Mouse (Mus musculus) C2C12 (cell line): ENCODE measurements around the gene Zfp296. TPM values are rescaled to one million over a fixed set of nuclear protein-coding genes. Genes with fewer than 3 reads are reported as not detected.

Experiments
- H3K27me3 ChIP-seq: one replicate; pipeline ENCODE4 v1.6.1; 2011; ENCODE audit not compliant: control insufficient read depth, insufficient read depth, insufficient read length
- H3K36me3 ChIP-seq: one replicate; pipeline ENCODE4 v1.6.1; 2011; ENCODE audit not compliant: control insufficient read depth, insufficient read depth
- H3K4me3 ChIP-seq: one replicate; pipeline ENCODE4 v1.5.1; 2011; ENCODE audit warnings: mild to moderate bottlenecking, control low read depth; ENCODE audit not compliant: poor library complexity, insufficient read depth, severe bottlenecking
- H3K79me2 ChIP-seq: one replicate; pipeline ENCODE4 v1.6.1; 2011; ENCODE audit not compliant: control insufficient read depth, insufficient read depth
- H3K79me3 ChIP-seq: one replicate; pipeline ENCODE4 v1.6.1; 2011; ENCODE audit warnings: low read depth, control low read depth
- H3ac ChIP-seq: one replicate; pipeline ENCODE3; 2011; ENCODE audit warnings: low read depth; ENCODE audit not compliant: control insufficient read depth, insufficient read length
- CEBPB ChIP-seq: IDR thresholded peaks from one replicate; pipeline ENCODE4 v1.6.1; 2011; ENCODE audit warnings: low read depth, mild to moderate bottlenecking, control low read depth, moderate library complexity
- CTCF ChIP-seq: IDR thresholded peaks from one replicate; pipeline ENCODE4 v1.5.1; 2011; ENCODE audit not compliant: control insufficient read depth, insufficient read depth, insufficient read length
- FOSL1 ChIP-seq: IDR thresholded peaks from one replicate; pipeline ENCODE4 v1.8.0; 2011; ENCODE audit warnings: mild to moderate bottlenecking, low read length; ENCODE audit not compliant: poor library complexity, insufficient read depth, severe bottlenecking
- MAX ChIP-seq: IDR thresholded peaks from one replicate; pipeline ENCODE4 v1.6.1; 2011; ENCODE audit warnings: mild to moderate bottlenecking, control low read depth
- MYOD1 ChIP-seq: IDR thresholded peaks from one replicate; pipeline ENCODE4 v1.6.1; 2011; ENCODE audit warnings: low read depth; ENCODE audit not compliant: control insufficient read depth, insufficient read length
- MYOG ChIP-seq: IDR thresholded peaks from one replicate; pipeline ENCODE4 v1.6.1; 2011; ENCODE audit not compliant: control insufficient read depth, insufficient read length; ENCODE audit errors: extremely low read depth
- USF1 ChIP-seq: IDR thresholded peaks from one replicate; pipeline ENCODE4 v1.6.1; 2011; ENCODE audit warnings: low read depth, mild to moderate bottlenecking, control low read depth, moderate library complexity
- polyA plus RNA-seq: library from polyadenylated mRNA; unstranded; fragments of >200 nt; fragmentation: generic; extraction: Trizol; gene quantifications from one replicate; pipeline ENCODE4 v1.2.1, GENCODE M21; 2012; ENCODE audit warnings: missing spikeins

The Zfp296 gene
- polyA plus RNA-seq, 1 experiment = 1.9 TPM

GRCm38 (mm10) chr7:19558965-19559364, 18.1 kb upstream of the Zfp296 start:
- no peak overlapping the region for H3K4me3 ChIP-seq
- peaks cover 4% of the 10 kb centered on the region for H3K36me3 ChIP-seq
- H3K79me3 ChIP-seq = peaks cover 63% of the 10 kb centered on the region

DNA sequence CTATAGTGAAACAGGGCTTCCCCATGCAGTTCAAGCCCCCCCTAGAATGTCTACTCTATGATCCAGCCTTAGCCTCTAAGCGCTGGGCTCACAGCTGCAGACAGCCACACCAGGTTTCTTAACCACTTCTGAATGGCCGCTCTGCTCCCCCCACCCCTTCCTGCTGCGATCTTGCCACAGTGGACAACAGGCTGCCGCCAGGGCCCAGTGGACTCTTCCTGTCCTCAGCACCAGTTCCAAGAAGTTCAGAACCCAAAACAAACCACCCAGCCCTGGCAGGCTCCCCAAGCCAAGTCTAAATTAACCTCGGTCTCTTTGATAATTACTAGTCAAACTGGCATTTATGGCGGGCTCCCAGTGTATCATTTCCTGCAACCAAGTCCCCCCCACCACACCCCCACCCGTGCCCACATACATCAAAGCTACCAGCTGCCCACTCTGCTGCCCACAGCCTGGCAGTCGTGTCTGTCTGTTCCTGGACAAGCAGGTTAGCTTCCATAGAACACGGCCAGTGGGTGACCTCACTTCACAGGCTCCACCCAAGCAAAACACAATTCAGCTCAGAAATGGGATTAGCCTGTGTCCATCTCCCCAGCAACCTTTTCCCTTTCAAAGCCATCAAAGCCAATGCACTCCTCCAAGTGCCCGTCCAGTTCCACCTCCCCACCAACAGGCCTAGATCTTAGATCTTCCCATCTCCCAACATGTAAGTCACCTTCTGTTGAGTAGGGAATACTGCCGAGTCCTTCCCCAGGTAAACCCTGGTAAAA, 16.4 kb upstream of the Zfp296 start:
- peak overlapping the region; percentile 83 for H3K4me3 ChIP-seq
- TF ChIP-seq MAX (no peak), CTCF (no peak), MYOG (no peak), MYOD1 (no peak), CEBPB (no peak), FOSL1 (no peak), USF1 (no peak)
- peaks cover 55% of the 10 kb centered on the region for H3K79me3 ChIP-seq
- H3K27me3 ChIP-seq = no peaks in the 10 kb centered on the region
- peak overlapping the region; percentile 93 for H3ac ChIP-seq
- H3K79me2 ChIP-seq = peaks cover 63% of the 10 kb centered on the region
- H3K36me3 ChIP-seq = peaks cover 15% of the 10 kb centered on the region

More at GRCm38 (mm10) chr7:19558965-19559364, 18.1 kb upstream of the Zfp296 start:
- no peaks in the 10 kb centered on the region for H3K27me3 ChIP-seq
- H3K79me2 ChIP-seq = peaks cover 76% of the 10 kb centered on the region
- no peak overlapping the region for H3ac ChIP-seq
- TF ChIP-seq MAX = no peak
- TF ChIP-seq MYOG = no peak

DNA sequence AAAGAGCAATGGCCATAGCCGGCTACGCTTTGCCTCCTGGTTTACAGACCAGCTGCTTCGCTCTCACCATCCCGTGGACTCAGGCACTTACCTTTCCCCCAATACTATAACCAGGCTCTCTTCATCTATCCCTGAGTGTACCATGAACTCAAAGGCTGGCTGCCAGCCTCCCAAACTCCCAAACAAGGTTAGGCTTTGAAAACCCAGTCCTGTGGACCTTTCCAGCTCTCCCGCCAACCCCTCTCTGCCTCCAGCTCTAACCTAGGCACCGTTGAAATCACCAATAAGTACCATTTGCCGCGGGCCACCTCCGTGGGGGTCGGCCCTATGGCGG, 15.7 kb upstream of the Zfp296 start:
- no peak for TF ChIP-seq FOSL1
- TF ChIP-seq USF1 = no peak
- TF ChIP-seq CEBPB = no peak
- TF ChIP-seq MYOG = no peak
- H3K79me3 ChIP-seq = peaks cover 52% of the 10 kb centered on the region

DNA sequence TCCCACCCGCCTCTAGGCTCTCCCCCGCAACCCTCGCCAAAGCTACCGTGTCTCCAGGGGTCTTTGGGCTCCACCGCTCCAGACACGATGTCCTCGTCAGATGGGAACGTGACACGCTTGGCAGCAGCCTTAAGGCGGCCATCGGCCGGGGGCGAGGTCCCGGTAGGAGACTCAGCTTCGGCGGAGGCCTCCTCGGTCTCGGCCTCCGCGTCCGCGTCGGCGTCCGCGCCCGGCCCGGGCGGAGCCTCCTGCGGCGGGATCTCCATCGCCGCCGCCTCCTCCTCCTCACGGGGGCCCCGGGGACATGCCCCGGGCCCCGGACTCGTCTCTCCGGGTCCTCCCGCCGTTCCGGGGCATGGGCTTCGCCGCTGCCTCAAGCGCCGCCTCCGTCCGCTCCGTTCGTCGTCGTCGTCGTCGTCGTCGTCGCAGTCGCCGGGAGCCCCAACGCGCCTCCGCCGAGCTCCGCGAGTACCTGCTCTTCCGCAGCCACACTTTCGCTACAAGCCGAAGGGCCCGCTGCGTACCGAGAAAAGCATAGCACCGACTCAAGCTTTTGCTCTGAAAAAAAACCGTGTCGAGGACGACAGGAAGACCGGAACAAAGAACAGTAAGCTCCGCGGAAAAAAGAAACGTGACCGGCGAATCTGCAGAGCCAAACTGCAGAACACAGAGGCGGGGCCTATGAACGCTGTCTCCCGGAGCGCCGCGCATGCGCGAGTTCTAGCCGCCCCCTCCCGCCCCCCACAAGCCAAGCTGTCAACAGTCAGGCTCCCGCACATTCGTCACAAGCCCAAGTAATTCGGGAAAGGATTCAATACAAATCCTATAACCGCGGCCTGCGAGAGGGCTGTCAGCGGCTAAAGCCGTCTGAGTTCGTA, 15.1 kb upstream of the Zfp296 start:
- peak overlapping the region; percentile 93 for H3ac ChIP-seq
- no peak for TF ChIP-seq MAX
- no peak for TF ChIP-seq USF1
- peaks cover 46% of the 10 kb centered on the region for H3K79me3 ChIP-seq
- peak overlapping the region; percentile 83 for H3K4me3 ChIP-seq
- H3K79me2 ChIP-seq = peaks cover 50% of the 10 kb centered on the region
- H3K36me3 ChIP-seq = peaks cover 15% of the 10 kb centered on the region
- no peaks in the 10 kb centered on the region for H3K27me3 ChIP-seq

More for the DNA sequence above, 15.7 kb upstream of the Zfp296 start:
- Histone ChIP-seq H3K27me3 (no peaks in the 10 kb centered on the region), H3ac (peak overlapping the region; percentile 93), H3K36me3 (peaks cover 15% of the 10 kb centered on the region), H3K79me2 (peaks cover 56% of the 10 kb centered on the region), H3K4me3 (peak overlapping the region; percentile 83)

DNA sequence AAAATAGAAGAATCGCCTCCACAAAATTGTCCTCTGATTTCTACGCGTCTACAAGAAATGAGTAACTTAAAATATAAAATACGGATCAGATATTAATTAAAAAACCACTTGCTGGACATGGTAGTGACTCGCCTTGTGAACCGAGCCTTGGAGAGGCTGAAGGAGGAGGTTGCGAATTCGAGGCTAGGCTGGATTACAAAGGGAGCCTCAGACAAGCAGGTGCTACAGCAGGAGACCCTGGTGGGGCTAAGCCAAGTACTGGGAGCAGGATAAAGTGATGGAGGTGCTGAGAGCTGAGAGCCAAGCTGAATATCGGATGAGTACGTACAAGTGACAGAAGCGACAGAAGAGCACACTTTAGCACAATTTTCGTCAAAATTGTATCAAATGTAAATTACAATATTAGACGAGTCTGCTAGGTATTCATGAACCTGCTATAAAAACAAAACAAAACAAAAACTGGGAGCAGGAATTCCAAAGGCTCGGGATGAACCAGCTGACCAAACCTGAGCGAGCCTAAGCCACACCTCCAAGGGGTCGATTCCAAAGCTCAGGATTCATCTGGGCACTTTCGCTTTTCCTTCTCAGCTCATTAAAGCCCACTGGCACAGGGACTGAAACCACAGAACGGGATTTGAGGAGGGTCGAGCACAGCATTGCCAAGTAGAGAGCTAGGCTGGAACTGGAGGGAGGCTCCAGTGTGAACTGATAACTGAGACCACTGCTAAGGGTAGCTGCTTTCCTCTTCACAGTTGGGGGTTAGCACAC, 14.3 kb upstream of the Zfp296 start, which contains the start of gene Ppp1r37:
Gene Ppp1r37, minus strand, starts transcription at position 434 of the 768 bp plus-strand sequence.
- Histone ChIP-seq H3K79me2 (peaks cover 42% of the 10 kb centered on the region), H3K36me3 (peaks cover 15% of the 10 kb centered on the region), H3K27me3 (no peaks in the 10 kb centered on the region), H3ac (peak within 1 kb of the TSS; percentile 93), H3K79me3 (peaks cover 41% of the 10 kb centered on the region), H3K4me3 (peak within 1 kb of the TSS; percentile 83)
- TF ChIP-seq MAX (no peak), CEBPB (no peak), USF1 (no peak), FOSL1 (no peak), CTCF (no peak), MYOG (no peak), MYOD1 (no peak)
